Mouse (Mus musculus) heart, adult 11 months (tissue): ENCODE results near the gene Kif19a.

Experiments
- DNase-seq: peaks from one replicate; pipeline ENCODE4 v3.0.0; 2022

The Kif19a gene

DNA sequence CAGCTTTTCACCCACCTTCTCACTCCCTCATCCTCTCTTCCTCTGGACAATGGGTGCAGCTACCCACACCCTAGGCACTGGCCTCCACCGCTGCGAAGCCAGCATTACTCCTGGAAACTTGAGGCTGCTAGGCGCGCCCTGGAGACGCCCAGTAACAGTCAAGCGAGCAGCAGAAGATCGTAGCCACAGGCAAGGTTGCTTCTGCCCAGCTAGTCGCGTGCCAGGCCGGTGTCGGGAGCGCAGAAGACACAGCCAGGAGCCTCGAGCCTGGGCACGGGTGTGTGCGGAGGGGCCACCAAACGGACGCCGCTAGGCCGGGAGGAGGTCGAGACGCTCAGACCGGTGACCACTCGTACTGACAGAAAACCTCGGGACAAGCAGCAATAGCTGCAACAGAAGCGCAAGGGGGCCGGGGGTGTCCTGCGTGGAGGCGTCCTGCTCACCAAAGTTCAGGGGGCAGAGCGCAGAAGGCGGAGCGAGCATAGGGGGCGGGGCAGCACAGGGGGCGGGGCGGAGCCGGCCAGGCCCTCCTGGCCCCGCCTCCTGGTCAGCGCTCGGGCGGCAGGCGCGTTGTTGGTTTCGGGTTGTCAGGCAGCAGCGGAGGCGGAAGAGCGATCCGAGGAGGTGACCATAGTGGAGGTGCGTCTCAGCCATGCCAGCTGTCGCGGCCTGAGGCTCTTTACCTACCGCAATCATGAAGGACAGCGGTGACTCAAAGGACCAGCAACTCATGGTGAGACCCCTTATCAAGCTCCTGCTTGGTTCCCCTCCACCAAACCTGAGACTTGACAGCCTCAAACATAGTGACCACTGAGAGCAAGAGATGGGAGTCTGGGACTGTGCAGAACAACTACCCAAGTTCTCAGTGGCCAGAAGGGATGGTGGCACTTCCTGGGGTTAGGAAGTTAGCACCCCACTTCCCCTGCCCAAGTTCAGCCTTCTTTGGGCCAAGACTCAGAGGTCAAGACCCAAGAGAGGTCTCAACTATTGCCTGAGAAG lies at the start of gene Kif19a:
Gene Kif19a, plus strand, starts transcription at position 569 of the 999 bp plus-strand sequence.
- DNase-seq = peak; percentile 96

DNA sequence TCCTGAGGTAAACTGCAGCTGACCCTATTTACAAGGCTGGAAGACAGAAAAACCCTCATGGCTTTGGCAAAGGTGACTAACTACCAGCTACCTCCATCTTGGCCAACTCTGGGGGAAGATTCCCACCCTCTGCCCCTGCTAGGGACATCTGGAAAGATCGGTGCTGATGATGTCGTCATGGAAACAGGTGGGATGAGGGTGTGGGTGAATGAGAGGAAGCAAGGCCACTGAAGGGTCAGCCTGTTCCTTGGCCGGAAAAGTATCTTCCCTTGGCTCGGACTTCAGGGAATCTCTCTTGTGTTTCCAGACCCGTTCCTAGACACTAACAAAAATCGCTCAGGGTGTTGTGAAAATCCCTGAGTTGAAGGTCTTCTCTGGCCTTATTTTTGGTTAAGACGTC lies 49.7 kb upstream of the Kif19a start:
- peak; percentile 97 for DNase-seq

DNA sequence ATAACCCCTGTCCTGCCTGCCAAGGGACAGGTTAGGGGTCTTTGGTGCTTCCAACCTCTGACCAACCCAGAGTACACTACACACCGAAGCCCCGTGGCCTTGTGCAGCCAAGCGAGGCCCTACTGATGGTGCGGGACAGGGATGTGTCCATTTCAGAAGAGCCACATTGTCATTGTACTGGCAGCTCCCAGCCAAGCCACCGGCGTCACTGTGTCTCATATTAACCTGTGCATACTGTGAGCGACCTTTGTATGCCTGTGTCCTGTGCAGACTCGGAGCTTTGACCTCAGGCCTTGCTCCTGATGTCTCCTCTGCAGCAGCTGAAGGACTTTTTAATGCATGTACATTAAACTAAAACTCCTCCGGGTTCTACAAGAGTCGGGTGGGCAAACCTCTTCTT lies 44.7 kb upstream of the Kif19a start:
- no peak for DNase-seq

DNA sequence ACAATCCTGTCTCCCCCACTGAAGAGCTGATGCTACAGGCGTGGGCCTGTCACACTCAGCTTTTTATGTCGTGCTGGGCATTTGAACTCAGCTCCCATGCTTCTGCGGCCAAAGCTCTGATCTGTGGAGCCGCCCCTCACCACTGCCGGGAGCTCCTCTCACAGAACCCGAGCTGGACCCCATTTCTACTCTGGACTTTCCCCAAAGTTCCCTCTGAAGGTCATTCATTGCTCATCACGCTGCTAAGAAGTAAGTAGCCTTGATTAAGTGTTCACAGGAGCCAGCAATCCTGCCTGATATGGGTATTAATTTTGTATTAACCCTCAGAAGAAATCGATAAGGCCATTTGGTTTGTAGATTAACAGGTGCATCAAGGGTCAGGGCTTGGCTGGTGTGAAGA lies 42.8 kb upstream of the Kif19a start:
- DNase-seq = no peak

DNA sequence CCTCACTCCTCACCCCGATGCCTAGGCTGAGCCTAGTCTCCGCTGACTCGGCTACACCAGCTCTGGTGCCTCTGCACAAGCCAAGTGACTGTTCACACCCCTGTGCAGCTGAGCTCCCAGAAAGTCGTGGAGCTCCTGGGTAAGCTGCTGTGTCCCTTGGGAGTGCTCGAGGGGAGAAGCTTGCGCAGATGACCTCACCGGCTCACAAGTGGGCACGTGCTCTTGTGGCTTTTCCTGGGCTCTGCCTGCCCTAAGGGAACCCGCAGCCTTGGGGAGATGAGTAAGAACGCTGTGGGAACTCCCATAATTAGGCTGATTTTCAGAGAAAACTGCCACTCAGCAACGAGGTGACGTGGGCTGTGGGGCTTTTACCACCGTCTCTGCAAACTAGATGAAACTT lies 42.2 kb upstream of the Kif19a start:
- DNase-seq = no peak

DNA sequence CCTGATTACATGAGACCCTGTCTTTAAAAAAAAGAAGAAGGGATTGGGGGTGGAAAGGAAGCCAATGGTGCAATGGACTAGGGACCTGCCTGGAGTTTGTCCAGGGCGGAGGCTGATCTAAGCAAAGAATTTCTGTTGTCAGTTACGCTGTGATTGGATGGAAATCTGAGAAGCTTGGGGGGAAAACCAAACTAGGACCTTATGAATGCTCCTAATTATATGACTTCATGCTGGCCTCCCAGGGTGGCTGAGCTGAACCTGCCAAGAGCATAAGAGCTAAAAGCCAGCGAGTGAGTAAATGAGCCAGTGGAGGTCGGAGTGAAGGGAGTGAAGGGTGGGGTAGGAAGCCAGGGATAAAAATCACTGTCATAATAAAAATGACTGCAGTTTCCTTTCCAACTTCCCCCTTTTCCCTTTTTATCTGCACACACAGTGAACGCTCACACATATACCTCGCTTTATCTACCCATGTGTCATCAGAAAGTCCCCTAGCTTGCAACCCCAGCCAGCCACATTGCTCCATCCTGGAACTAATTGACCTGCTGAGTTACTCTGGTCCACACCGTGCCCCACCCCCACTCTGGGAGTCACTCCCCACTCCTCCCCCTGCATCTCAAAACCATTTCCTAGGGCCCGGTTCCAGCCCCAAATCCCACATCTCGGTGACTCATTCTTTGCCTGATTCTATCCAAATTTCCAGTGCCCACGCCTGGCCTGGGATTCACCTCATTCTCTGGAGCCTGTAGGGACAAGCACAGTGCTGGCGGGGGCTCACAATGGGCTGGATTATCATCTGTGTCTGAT lies 40.2 kb upstream of the Kif19a start:
- peak; percentile 97 for DNase-seq

DNA sequence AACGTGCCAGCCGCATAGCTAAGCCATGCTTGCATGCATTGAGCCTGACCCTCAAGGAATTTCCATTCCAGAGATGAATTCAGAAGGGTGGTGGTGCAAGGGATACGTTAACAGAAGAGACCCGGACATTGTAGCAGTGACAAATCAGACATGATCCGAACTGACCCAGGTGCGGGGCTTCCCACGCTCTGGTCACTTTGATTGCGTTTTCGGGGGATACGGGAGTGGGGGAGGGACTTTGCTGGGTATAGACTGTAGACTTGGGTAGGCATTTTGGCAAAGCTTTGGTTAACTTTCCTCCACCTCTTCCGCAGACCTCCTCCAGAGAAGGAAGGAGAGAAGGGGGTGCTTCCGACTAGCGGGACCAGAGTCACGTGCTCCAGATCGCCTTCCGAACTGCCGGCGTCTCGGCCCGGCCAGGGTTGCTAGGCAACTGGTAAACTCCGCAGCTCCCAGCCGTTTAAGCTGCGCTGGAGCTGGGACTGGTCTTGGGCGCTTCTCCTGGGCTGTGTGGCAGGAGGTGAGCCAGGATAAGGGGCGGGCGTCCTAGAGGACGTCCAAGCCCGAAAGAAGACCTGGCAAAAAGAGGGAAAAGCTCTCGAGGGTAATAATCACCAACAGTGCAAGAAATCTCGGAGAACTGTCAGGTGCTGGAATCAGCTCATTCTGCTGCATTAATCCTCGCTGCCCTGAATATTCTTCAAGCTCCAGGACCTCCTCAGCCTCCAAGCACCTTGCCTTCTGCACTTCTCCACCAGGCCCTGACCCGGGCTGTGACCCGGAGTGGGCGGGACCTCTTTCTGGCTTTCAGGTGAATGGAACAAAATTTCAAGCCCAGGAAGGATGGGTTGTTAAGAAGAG lies 38.0 kb upstream of the Kif19a start, which contains the start of gene Dnaic2:
Gene Dnaic2, plus strand, starts transcription at position 444 of the 861 bp plus-strand sequence.
- DNase-seq = peak; percentile 98

DNA sequence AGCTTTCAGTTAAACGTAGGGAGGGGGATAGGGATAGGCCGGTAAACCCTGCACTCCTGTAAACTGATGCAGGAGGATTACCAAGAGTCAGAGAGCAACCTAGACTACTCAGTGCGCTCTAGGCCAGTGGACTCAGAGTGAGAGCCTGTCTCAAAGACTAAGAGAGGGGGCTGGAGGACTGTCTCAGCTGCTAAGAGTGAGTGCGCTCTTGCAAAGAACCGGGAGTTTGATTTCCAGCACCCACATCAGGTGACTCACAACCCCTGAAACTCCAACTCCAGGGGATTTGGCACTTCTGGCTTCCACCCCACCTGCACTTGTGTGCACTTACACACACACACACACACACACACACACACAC lies 37.4 kb upstream of the Kif19a start:
- DNase-seq = no peak

DNA sequence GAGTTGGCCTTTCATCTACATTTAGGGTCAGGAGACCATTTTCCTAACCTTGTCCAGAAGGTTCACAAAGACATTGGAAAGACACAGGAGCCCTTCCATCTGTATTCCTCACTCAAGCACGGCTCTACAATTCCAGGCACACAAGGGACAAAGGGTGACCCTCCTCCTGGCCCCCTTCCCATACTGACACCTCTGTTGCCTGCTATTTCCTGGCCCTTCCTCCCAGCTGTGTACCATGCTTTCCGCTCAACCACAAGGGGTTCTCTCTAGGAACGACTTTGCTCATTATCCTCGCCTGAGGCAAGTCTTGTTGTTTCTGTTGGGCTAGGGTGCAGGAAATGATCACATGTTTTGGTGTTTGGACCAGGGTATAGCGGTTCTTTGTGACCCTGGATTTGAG lies 36.9 kb upstream of the Kif19a start:
- DNase-seq = no peak

DNA sequence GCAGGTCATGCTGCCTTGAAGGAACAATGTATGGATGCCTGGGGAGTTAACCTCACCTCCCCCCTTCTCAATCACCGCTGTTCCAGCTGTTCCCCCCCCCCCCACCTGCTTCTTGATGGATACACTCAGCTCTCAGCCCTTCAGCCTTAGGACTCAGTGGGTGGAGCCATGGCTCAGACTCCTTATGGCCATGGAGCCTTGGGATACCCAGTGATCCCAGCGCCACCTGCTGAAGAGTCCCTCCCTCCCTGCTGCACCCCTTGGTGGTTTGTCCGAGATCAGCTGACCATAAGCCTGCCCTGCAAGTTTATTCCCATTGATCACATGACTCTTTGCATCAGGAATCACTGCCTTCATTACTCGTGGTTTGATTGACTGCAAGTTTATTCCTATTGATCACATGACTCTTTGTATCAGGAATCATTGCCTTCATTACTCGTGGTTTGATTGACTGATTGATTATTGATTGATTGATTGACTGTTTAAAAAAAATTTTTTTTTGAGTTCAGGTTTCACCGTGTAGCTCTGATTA lies 35.3 kb upstream of the Kif19a start:
- DNase-seq = no peak

DNA sequence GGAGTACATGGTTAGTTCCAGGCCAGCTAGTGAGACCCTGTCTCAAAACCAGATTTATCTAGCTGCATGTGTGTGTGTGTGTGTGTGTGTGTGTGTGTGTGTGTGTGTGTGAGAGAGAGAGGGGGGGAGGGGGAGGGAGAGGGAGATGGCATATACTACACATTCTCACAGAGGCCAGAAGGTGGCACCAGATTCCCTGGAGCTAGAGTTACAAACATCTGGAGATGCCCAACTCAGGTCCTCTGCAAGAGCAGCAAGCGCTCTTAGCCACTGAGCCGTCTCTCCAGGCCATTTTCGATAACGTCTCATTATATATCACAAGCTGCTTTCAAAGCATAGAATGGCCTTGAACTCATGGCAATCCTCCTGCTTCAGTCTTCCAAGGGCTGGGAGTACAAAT lies 33.5 kb upstream of the Kif19a start:
- no peak for DNase-seq

DNA sequence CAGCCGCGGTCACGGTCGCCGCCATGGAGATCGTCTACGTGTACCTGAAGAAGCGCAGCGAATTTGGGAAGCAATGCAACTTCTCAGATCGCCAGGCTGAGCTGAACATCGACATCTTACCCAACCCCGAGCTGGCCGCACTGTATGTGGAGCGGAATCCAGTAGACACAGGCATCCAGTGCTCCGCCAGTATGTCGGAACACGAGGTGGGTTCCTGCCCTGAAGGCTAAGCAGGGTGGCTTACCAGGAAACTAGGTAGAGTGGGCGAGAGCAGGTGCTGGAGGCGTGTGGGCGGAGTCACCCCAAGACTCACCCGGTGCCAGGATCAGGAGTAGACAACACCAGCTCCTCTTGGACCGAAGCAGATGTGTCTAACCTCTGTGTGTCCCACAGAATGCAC lies 32.3 kb upstream of the Kif19a start:
- DNase-seq = no peak

DNA sequence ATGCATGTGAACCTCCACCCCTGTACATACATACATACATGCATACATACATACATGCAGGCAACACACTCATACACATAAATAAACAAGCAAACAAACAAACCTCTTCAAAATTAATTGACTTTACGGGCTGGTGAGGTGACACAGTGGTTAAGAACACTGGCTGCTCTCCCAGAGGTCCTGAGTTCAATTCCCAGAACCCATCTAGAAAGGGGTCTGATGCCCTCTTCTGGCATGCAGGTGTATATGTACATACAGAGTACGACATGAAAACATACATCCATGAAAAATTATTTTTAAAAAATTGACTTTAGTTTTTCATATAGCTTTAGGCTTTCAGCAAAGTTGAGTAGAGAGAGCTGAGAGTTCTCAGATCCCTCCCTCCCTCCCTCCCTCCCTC lies 29.1 kb upstream of the Kif19a start:
- no peak for DNase-seq

DNA sequence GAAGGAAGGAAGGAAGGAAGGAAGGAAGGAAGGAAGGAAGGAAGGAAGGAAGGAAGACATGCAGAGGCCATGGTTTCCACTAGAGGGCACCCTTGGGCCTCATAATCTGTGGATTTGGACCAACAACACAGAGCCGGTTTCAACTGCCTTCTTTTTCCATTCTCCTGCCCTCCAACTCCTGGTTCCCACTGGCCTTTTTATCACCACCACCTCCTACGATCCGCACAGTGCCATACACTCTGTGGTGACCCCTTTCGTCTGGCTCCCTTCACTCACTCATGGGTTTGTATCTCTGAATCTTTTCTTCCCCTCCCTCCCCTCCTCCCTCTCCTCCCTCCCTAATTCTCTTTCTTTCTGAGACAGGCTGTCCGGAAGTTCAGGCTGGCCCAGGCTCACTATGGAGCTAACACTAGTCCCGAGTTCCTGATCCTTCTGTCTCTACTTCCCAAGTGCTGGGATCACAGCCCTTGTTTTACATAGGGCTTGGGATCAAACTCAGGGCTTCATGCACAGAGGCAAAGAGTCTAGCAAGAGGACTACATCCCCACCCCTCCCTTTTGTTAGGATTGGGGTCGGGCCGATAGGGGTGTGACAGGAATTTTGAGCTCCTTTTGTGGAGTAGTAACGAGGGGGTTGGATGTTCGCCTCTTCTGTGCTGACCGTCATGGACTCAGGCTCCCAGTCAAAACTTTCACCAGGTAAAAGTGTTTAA lies 28.1 kb upstream of the Kif19a start:
- peak; percentile 92 for DNase-seq

DNA sequence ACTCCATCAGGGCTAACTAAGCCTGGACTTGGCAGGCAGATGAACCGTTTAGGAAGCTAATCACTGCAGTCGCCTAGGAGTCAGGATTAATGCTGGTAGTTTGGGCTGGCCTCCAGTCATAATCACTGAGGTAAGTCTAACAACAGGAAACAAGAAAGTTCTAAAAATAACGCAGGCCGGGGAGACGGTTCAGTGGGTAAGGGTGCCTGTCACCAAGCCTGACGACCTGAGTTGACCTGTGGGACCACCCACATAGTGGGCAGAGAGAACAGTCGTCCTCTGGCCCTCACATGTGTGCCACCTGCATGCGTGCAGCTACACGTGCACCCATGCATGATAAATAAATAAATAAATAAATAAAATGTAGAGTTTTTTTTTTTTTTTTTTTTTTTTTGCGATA lies 24.6 kb upstream of the Kif19a start:
- DNase-seq = no peak

DNA sequence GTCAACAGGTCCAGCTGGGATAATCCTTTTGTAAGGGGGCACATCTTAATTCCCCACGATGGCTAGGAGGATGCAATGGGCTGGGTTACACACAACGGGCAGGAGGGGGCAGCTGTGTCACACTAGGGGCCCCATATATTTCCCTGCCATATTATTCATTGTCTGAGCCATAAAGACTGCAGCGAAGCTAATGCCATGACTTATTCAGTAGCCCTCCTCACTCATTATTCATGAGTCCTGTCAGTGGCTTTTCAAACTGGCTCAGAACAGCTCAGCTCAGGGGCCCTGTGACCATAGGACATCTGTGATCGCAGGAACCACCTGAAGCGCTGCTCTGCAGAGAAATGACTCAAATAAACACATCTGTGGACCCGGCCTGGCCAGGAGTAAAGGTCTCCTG lies 23.7 kb upstream of the Kif19a start:
- DNase-seq = no peak

DNA sequence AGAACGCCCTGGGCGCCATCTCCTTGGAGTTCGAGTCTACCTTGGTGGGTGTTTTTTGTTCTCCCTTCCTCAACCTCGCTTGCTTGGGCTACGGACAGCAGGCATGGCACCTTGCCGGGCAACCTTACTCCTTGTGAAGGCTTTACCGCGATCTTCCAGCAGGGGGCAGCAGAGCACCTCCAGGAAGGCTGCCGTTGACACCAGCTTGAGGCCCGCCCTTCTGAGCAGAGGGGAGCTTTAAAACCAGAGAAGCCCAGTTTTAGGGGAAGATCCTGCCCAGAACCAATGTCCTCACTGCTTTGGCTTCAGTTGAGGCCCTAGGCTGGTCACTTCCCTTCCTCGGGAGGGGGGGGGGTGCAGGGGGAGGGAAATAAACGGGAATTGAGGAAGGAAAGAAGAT lies 20.1 kb upstream of the Kif19a start:
- DNase-seq = peak; percentile 97

DNA sequence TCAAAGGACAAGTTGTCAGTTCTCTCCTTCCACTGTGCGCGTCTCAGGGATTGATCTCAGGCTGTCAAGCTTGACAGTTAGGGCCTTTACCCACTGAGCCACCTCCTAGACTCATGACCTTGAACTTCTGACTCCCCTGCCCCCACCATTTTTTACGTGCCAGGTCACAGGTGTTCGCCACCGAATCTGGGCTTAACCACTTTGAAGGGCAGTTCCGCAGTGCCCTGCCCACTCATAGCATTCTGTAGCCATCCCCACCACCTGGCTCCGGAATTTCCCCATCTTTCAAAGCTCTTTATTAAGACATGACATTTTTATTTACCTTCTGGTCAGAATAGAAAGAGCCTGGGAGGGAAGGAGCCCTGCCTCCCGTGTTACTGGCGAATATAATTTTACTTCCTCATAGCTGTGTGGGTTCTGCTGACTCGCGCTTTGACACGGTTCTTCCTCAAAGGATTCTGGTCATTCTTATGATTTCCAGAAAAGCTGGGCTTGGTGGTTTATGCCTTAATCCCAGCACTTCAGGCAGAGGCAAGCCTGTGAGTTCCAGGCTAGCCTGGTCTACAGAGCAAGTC lies 17.5 kb upstream of the Kif19a start:
- DNase-seq = peak; percentile 90

DNA sequence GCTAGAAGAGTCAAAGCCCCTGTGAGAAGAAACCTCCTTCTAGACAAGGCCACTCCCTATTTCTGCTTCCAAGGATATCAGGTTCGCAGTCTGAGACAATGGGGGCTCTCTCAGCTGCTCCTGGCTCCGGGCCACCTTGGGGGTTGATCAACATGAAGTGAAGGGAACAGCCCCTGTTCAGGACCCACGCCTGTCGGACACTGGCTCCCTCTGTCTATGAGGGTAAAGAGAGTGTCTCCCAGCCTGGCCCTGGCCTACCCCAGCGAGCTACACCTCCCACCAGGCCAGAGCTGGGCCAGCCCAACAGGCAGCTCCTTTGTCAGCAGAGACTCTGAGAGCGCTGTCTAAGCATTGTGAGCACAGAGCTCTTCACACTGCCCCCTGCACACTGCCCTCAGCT lies 4.7 kb downstream of the Kif19a start:
- DNase-seq = no peak

DNA sequence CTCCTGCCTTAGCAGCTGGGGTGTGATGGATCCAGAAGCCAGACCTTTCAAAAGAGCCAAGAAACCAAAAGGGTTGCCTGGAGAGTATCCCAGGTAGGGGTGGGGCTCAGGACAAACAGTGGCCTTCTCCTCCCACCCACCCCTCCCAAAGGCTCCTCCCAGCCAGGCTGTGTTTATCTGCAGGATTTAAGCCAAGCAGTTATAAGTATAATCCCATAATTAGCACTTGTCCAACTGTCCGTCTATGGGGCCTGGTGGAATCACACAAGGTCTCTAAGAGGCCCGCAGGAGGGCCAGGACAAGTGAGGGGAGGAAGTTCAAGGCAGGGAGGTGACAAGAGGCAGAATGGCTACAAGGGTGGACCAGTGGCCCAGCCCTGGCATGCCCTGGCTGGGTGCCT lies 6.7 kb downstream of the Kif19a start:
- DNase-seq = no peak

DNA sequence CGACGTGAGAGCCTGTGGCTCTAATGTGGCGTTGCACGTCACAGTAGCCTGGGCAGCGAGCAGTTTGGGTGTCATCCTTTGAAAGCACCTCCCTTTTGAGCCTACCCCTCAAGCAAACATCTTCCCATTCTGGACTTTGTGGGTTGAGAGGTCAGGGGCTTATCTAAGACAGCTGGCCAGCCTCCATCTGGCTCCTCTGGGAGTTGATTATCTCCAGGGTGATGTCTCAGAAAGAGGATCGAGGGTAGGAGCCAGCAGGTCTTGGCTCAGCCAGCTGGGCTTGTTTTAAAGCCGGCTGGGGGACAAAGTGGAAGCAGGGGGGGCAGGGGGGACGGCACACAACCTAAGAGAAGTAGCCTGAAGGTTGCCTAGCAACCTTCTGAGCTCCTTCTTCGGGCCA lies 14.9 kb downstream of the Kif19a start:
- DNase-seq = peak; percentile 97

DNA sequence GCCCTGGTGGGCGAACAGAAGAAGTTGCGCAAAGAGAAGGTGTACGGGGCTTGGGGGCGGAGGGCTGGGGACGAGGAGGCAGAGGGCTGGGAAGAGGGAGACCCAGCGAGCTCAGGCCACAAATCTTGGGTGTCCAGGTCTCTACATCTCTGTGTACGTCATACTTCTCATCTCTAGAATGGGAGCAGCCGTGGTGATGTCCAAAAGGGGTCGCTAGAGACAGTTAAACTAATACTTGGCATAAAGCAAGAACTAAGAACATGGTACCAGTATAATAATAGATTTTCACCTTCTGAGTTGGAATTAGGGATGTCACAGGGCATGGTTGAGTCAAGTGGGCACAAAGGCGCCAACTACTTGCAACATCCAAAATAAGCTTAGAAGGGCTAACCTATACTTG lies 20.7 kb downstream of the Kif19a start:
- DNase-seq = no peak
